Mouse (Mus musculus): ENCODE data around the gene Hist1h2ak. TPM values are rescaled to one million over a fixed set of nuclear protein-coding genes. Genes with fewer than 3 reads are reported as not detected.
"Not testable (repeated sequence)": the region's sequence is repeated elsewhere in the genome, so short reads cannot be mapped to it uniquely, and the experiment has no call there.

Gene Hist1h2ak
- polyA plus RNA-seq, 1 experiment from 2014 or later: 18.1 TPM

GRCm38 (mm10) chr13:21786189-21786898 is 32.7 kb upstream of the Hist1h2ak start:
- ATAC-seq (ENCODE audit: insufficient read depth, low FRiP score): no peak
- H3K27ac ChIP-seq (ENCODE audit: low read length): peak overlapping the region; percentile 87
- H3K4me2 ChIP-seq (ENCODE audit: low read depth, low read length): peak overlapping the region; percentile 49
- 5% methylated on average over 8 of the region's 8 CpGs for WGBS
- H3K36me3 ChIP-seq (ENCODE audit: control insufficient read depth, insufficient read depth, low read length): no peaks in the 10 kb centered on the region
- no peaks in the 10 kb centered on the region for H3K27me3 ChIP-seq (ENCODE audit: control insufficient read depth, insufficient read depth, low read length)
- peak overlapping the region; percentile 62 for H3K9ac ChIP-seq (ENCODE audit: low read length)
- peaks cover 37% of the 10 kb centered on the region for H3K4me1 ChIP-seq (ENCODE audit: control insufficient read depth, insufficient read depth, low read length)
- no peaks in the 10 kb centered on the region for H3K9me3 ChIP-seq (replicated peaks; ENCODE audit: control insufficient read depth, low read length)
- H3K4me3 ChIP-seq (replicated peaks; ENCODE audit: low read length): peak overlapping the region; percentile 43

DNA sequence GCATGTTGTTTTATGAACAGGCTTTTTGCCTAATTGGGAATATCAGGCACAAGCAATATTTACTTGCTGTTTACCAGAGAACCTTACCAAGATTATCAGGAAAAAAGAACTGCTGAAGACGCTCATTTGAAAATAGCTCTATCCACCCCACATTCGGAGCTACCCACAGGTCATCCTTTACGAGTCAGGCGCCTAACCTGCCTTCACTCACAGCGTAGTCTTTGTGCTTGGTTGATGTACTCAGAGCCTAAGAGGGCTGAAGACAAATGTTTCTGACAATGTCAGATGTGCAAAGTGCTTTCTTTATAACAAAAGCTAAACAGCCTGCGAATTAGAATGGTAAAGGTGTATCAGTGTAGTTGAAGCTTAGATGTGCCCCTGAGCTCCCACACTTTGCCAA is 30.7 kb upstream of the Hist1h2ak start:
- Histone ChIP-seq H3K9me3 (replicated peaks; ENCODE audit: control insufficient read depth, low read length) (no peaks in the 10 kb centered on the region), H3K4me3 (replicated peaks; ENCODE audit: low read length) (peak overlapping the region; percentile 40), H3K27ac (ENCODE audit: low read length) (peak overlapping the region; percentile 91), H3K27me3 (ENCODE audit: control insufficient read depth, insufficient read depth, low read length) (no peaks in the 10 kb centered on the region), H3K36me3 (ENCODE audit: control insufficient read depth, insufficient read depth, low read length) (no peaks in the 10 kb centered on the region), H3K4me1 (ENCODE audit: control insufficient read depth, insufficient read depth, low read length) (peaks cover 41% of the 10 kb centered on the region), H3K4me2 (ENCODE audit: low read depth, low read length) (peak overlapping the region; percentile 62), H3K9ac (ENCODE audit: low read length) (peak overlapping the region; percentile 64)
- no peak for ATAC-seq (ENCODE audit: insufficient read depth, low FRiP score)
- WGBS: 30% methylated on average over 6 of the region's 6 CpGs

GRCm38 (mm10) chr13:21783734-21784161 is 30.1 kb upstream of the Hist1h2ak start:
- peak overlapping the region; percentile 64 for H3K9ac ChIP-seq (ENCODE audit: low read length)
- peak overlapping the region; percentile 62 for H3K4me2 ChIP-seq (ENCODE audit: low read depth, low read length)
- no peaks in the 10 kb centered on the region for H3K9me3 ChIP-seq (replicated peaks; ENCODE audit: control insufficient read depth, low read length)
- H3K27me3 ChIP-seq (ENCODE audit: control insufficient read depth, insufficient read depth, low read length): no peaks in the 10 kb centered on the region
- under 1% methylated on average over 9 of the region's 9 CpGs for WGBS
- H3K4me1 ChIP-seq (ENCODE audit: control insufficient read depth, insufficient read depth, low read length): peaks cover 41% of the 10 kb centered on the region
- H3K27ac ChIP-seq (ENCODE audit: low read length): peak overlapping the region; percentile 91
- no peaks in the 10 kb centered on the region for H3K36me3 ChIP-seq (ENCODE audit: control insufficient read depth, insufficient read depth, low read length)
- ATAC-seq (ENCODE audit: insufficient read depth, low FRiP score): no peak
- H3K4me3 ChIP-seq (replicated peaks; ENCODE audit: low read length): peak overlapping the region; percentile 40

DNA sequence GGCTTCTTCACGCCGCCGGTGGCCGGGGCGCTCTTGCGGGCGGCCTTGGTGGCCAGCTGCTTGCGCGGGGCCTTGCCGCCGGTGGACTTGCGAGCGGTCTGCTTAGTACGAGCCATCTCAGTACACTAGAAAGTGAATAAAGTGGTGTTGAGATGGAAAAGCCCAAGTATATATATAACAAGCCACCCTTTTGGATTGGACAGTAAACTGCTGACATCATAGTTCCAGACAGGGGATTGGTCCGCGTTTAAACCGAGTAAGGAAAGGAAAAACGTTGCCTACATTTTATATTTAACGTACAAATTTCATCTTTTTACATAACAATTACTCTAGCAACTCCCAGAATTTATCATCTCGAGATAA is 29.6 kb upstream of the Hist1h2ak start, which contains the start of gene Hist1h3i:
Gene Hist1h3i (minus strand): TSS at position 116 of the 363 bp plus-strand sequence.
- H3K4me1 ChIP-seq (ENCODE audit: control insufficient read depth, insufficient read depth, low read length): peaks cover 39% of the 10 kb centered on the region
- H3K9ac ChIP-seq (ENCODE audit: low read length): peak within 1 kb of the TSS; percentile 76
- H3K36me3 ChIP-seq (ENCODE audit: control insufficient read depth, insufficient read depth, low read length): no peaks in the 10 kb centered on the region
- peak within 1 kb of the TSS; percentile 51 for H3K4me3 ChIP-seq (replicated peaks; ENCODE audit: low read length)
- ATAC-seq (ENCODE audit: insufficient read depth, low FRiP score): peak; percentile 67
- under 1% methylated on average over 15 of the region's 20 CpGs for WGBS
- H3K27ac ChIP-seq (ENCODE audit: low read length): peak within 1 kb of the TSS; percentile 91
- H3K27me3 ChIP-seq (ENCODE audit: control insufficient read depth, insufficient read depth, low read length): no peaks in the 10 kb centered on the region
- H3K4me2 ChIP-seq (ENCODE audit: low read depth, low read length): peak within 1 kb of the TSS; percentile 62
- no peaks in the 10 kb centered on the region for H3K9me3 ChIP-seq (replicated peaks; ENCODE audit: control insufficient read depth, low read length)

DNA sequence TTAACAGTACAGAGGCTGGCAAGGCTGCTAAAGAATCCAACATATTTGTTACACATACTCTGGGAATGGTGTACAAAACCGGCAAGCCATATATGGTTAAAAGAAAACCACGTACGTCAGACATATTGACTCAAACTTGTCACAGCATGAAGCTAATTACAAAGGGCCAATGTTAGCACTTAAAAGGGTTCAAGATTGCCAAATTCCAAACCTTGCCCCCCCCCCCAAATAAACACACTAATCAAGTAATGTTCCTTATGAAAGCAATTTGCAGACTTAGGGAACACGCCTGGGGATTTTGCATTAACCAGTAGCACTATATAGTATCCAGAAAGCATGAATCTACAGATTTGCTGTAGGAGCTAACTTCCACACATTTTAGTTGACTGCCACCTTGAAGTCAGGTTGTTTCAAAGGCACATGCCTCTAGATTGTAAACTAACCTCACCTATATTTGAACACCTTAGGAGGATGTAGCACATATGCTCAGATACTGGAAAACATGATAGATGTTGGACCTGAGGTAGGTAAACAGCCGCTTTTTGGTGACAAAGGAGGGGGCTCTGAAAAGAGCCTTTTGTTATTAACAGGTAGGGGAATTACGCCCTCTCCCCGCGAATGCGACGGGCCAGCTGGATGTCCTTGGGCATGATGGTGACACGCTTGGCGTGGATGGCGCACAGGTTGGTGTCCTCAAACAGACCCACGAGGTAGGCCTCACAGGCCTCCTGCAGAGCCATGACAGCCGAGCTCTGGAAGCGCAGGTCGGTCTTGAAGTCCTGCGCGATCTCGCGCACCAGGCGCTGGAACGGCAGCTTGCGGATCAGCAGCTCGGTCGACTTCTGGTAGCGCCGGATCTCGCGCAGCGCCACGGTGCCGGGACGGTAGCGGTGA is 29.0 kb upstream of the Hist1h2ak start:
- peak overlapping the region; percentile 76 for H3K9ac ChIP-seq (ENCODE audit: low read length)
- peak overlapping the region; percentile 88 for H3K27ac ChIP-seq (ENCODE audit: low read length)
- H3K36me3 ChIP-seq (ENCODE audit: control insufficient read depth, insufficient read depth, low read length); H3K9me3 ChIP-seq (replicated peaks; ENCODE audit: control insufficient read depth, low read length); H3K27me3 ChIP-seq (ENCODE audit: control insufficient read depth, insufficient read depth, low read length); ATAC-seq (ENCODE audit: insufficient read depth, low FRiP score): not testable (repeated sequence)
- peak overlapping the region; percentile 62 for H3K4me2 ChIP-seq (ENCODE audit: low read depth, low read length)
- H3K4me1 ChIP-seq (ENCODE audit: control insufficient read depth, insufficient read depth, low read length): peaks cover 36% of the 10 kb centered on the region
- WGBS: 3% methylated on average over 17 of the region's 35 CpGs
- peak overlapping the region; percentile 51 for H3K4me3 ChIP-seq (replicated peaks; ENCODE audit: low read length)

- Histone ChIP-seq H3K9ac (ENCODE audit: low read length) (no peak overlapping the region), H3K27ac (ENCODE audit: low read length) (no peak overlapping the region), H3K36me3 (ENCODE audit: control insufficient read depth, insufficient read depth, low read length) (no peaks in the 10 kb centered on the region), H3K27me3 (ENCODE audit: control insufficient read depth, insufficient read depth, low read length) (no peaks in the 10 kb centered on the region), H3K4me2 (ENCODE audit: low read depth, low read length) (no peak overlapping the region), H3K4me1 (ENCODE audit: control insufficient read depth, insufficient read depth, low read length) (peaks cover 36% of the 10 kb centered on the region), H3K9me3 (replicated peaks; ENCODE audit: control insufficient read depth, low read length) (no peaks in the 10 kb centered on the region), H3K4me3 (replicated peaks; ENCODE audit: low read length) (no peak overlapping the region)
- 85% methylated on average over 1 of the region's 1 CpGs for WGBS
- ATAC-seq (ENCODE audit: insufficient read depth, low FRiP score): no peak
Measured at GRCm38 (mm10) chr13:21781639-21782038, 28.0 kb upstream of the Hist1h2ak start.

GRCm38 (mm10) chr13:21781021-21781555 is 27.5 kb upstream of the Hist1h2ak start:
- H3K4me2 ChIP-seq (ENCODE audit: low read depth, low read length): peak overlapping the region; percentile 93
- H3K9ac ChIP-seq (ENCODE audit: low read length): peak overlapping the region; percentile 85; the same call in 1 of the 2 replicates
- H3K4me3 ChIP-seq (replicated peaks; ENCODE audit: low read length): peak overlapping the region; percentile 52; the same call in 1 of the 2 replicates

DNA sequence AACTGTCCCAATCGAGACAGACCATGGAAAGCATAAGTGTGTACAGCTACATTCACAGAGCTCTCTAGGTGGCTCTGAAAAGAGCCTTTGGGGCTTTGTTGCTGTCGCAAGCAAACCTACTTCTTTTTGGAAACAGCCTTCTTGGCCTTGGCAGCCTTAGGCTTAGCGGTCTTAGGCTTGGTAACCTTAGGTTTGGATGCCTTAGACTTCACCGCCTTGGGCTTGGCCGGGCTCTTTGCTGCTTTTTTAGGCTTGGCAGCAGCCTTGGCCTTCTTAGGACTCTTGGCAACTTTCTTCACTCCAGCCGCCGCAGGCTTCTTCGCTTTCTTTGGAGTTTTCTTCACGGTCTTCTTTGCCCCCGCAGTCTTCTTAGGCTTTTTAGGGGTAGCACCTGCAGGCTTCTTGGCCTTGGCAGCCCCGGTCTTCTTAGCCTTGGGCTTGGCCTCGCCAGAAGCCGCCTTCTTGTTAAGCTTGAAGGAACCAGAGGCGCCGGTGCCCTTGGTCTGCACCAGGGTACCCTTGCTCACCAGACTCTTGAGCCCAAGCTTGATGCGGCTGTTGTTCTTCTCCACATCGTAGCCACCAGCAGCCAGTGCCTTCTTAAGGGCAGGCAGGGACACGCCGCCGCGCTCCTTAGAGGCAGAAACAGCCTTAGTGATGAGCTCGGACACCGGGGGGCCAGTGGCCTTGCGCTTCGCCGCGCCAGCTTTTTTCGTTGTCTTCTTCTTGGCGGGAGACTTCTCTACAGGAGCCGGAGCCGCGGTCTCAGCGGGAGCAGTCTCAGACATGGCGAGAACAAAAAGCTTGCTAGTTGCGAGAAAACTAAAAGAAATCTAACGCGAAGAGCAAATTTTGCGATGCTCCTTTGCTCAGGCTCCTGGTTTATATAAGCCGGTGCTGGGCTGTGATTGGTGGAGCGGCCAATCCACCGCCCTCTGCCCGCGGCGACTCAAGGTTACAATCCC is 26.4 kb upstream of the Hist1h2ak start, which contains the start of gene Hist1h1b:
Gene Hist1h1b (minus strand): TSS at position 859 of the 965 bp plus-strand sequence.
- Histone ChIP-seq H3K27ac (ENCODE audit: low read length) (peak within 1 kb of the TSS; percentile 96), H3K9me3 (replicated peaks; ENCODE audit: control insufficient read depth, low read length) (no peaks in the 10 kb centered on the region), H3K36me3 (ENCODE audit: control insufficient read depth, insufficient read depth, low read length) (no peaks in the 10 kb centered on the region), H3K27me3 (ENCODE audit: control insufficient read depth, insufficient read depth, low read length) (no peaks in the 10 kb centered on the region), H3K9ac (ENCODE audit: low read length) (peak within 1 kb of the TSS; percentile 85), H3K4me1 (ENCODE audit: control insufficient read depth, insufficient read depth, low read length) (peaks cover 32% of the 10 kb centered on the region), H3K4me2 (ENCODE audit: low read depth, low read length) (peak within 1 kb of the TSS; percentile 93), H3K4me3 (replicated peaks; ENCODE audit: low read length) (peak within 1 kb of the TSS; percentile 52)
- WGBS: under 1% methylated on average over 44 of the region's 44 CpGs
- ATAC-seq (ENCODE audit: insufficient read depth, low FRiP score): peak; percentile 41; the same call in 1 of the 2 replicates

More at GRCm38 (mm10) chr13:21781021-21781555, 27.5 kb upstream of the Hist1h2ak start:
- WGBS: 43% methylated on average over 6 of the region's 6 CpGs
- H3K27me3 ChIP-seq (ENCODE audit: control insufficient read depth, insufficient read depth, low read length): no peaks in the 10 kb centered on the region
- peak overlapping the region; percentile 96 for H3K27ac ChIP-seq (ENCODE audit: low read length)
- no peaks in the 10 kb centered on the region for H3K36me3 ChIP-seq (ENCODE audit: control insufficient read depth, insufficient read depth, low read length)
- no peak for ATAC-seq (ENCODE audit: insufficient read depth, low FRiP score)
- no peaks in the 10 kb centered on the region for H3K9me3 ChIP-seq (replicated peaks; ENCODE audit: control insufficient read depth, low read length)
- peaks cover 35% of the 10 kb centered on the region for H3K4me1 ChIP-seq (ENCODE audit: control insufficient read depth, insufficient read depth, low read length)
